Mouse (Mus musculus) thymus, adult 2 months (tissue): ENCODE results near the gene Arrdc3. TPM values are rescaled to one million over a fixed set of nuclear protein-coding genes. Genes with fewer than 3 reads are reported as not detected.

ENCODE experiments used
- DNase-seq: peaks from one replicate; pipeline ENCODE4 v3.0.0; 2021
- H3K27ac ChIP-seq: fragments of 200-500 bp; 2 replicates; pipeline ENCODE4 v1.5.1; 2012; ENCODE audit warnings: low read length, control low read depth; ENCODE audit not compliant: control insufficient read depth, insufficient read depth
- H3K27me3 ChIP-seq: fragments of 200-500 bp; 2 replicates; pipeline ENCODE4 v1.6.1; 2012; ENCODE audit warnings: mild to moderate bottlenecking, low read length, moderate library complexity, mixed read lengths; ENCODE audit not compliant: control insufficient read depth, insufficient read depth
- H3K36me3 ChIP-seq: fragments of 200-500 bp; 2 replicates; pipeline ENCODE4 v1.6.1; 2012; ENCODE audit warnings: mild to moderate bottlenecking, low read length, moderate library complexity; ENCODE audit not compliant: control insufficient read depth, insufficient read depth
- H3K4me1 ChIP-seq: fragments of 200-500 bp; replicated peaks from 2 replicates; pipeline ENCODE4 v1.6.1; 2012; ENCODE audit warnings: low read length; ENCODE audit not compliant: control insufficient read depth, insufficient read depth
- H3K4me3 ChIP-seq: fragments of 200-500 bp; 2 replicates; pipeline ENCODE4 v1.5.1; 2012; ENCODE audit warnings: mild to moderate bottlenecking, low read length, control low read depth, moderate library complexity; ENCODE audit not compliant: control insufficient read depth, insufficient read depth
- CTCF ChIP-seq: fragments of 200-500 bp; IDR thresholded peaks from 2 replicates; pipeline ENCODE4 v1.5.1; 2012; ENCODE audit warnings: mild to moderate bottlenecking, control low read depth, low read length, moderate library complexity, borderline replicate concordance; ENCODE audit not compliant: control insufficient read depth, poor library complexity, insufficient read depth; ENCODE audit errors: extremely low read depth
- POLR2A ChIP-seq: fragments of 200-500 bp; IDR thresholded peaks from 2 replicates; pipeline ENCODE4 v1.6.1; 2012; ENCODE audit warnings: mild to moderate bottlenecking, low read length, control low read depth, moderate library complexity; ENCODE audit not compliant: control insufficient read depth, poor library complexity, insufficient read depth; ENCODE audit errors: extremely low read depth
- WGBS: fragments of 180-500 bp; shearing (Covaris S2); methylation state at CpG from one replicate; pipeline ENCODE4 v1.1.7; 2018; 5-methylcytosine and 5-hydroxymethylcytosine counted together
- polyA plus RNA-seq: library from polyadenylated mRNA; depleted of rRNA; stranded (reverse); fragments of >200 nt; gene quantifications from 2 replicates; pipeline ENCODE4 v1.2.3, GENCODE M21; 2012

The Arrdc3 gene
- polyA plus RNA-seq, 1 experiment, result 18.9 TPM

- H3K27ac ChIP-seq, result no peak overlapping the region
- no peak for DNase-seq
- no peaks in the 10 kb centered on the region for H3K27me3 ChIP-seq
- no peak overlapping the region for H3K4me3 ChIP-seq
- 82% methylated on average over 4 of the region's 4 CpGs for WGBS
- H3K36me3 ChIP-seq, result no peaks in the 10 kb centered on the region
- H3K4me1 ChIP-seq, result peaks cover 12% of the 10 kb centered on the region
- TF ChIP-seq CTCF (no peak), POLR2A (no peak)
These were observed 56.0 kb downstream of the Arrdc3 start for GRCm38 (mm10) chr13:80939228-80939627.

DNA sequence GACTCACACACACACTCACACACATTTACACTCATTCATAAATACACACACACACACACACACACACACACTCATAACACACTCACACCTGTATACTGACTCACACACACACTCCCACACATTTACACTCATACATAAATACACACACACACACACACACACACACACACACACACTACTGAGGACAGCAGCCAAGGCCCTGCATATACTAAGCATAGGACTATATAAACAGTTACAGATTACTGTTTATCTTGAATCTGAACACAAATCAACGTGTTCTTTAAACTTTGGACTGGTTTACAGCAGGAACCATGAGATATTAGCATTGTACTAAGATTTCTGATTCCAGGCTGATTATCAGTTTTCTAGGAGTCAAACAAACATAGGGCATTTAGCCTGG, 56.7 kb downstream of the Arrdc3 start:
- DNase-seq, result no peak
- H3K36me3 ChIP-seq, result no peaks in the 10 kb centered on the region
- no peaks in the 10 kb centered on the region for H3K27me3 ChIP-seq
- no peak for TF ChIP-seq CTCF
- peaks cover 12% of the 10 kb centered on the region for H3K4me1 ChIP-seq
- H3K27ac ChIP-seq, result no peak overlapping the region
- 69% methylated on average over 1 of the region's 1 CpGs for WGBS
- no peak overlapping the region for H3K4me3 ChIP-seq

DNA sequence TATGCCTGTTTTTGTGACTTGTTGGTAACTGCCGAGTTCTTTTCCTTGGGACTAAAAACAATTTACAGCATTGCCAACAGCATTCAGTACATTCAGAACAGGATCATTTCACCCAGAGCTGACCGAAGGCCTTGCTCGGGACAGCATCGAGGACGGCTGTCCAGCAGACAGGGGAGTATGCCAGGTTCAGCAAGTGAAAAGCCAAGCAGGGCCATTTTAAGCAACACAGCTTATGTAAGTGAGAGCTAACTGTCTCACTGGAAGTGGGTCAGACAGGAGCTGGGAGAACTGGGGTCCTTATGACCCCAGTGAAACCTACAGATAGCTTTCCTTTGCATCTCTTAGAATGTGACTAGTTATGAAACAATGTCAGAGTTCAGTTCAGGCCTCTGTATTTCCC, 57.2 kb downstream of the Arrdc3 start:
- no peak for DNase-seq
- Histone ChIP-seq H3K4me3 (no peak overlapping the region), H3K27ac (0 out of 2 replicates have a peak overlapping the region, but pooled peaks have one; percentile 23), H3K4me1 (peaks cover 12% of the 10 kb centered on the region), H3K36me3 (no peaks in the 10 kb centered on the region), H3K27me3 (no peaks in the 10 kb centered on the region)
- TF ChIP-seq CTCF (no peak), POLR2A (no peak)
- WGBS, result 94% methylated on average over 5 of the region's 5 CpGs

DNA sequence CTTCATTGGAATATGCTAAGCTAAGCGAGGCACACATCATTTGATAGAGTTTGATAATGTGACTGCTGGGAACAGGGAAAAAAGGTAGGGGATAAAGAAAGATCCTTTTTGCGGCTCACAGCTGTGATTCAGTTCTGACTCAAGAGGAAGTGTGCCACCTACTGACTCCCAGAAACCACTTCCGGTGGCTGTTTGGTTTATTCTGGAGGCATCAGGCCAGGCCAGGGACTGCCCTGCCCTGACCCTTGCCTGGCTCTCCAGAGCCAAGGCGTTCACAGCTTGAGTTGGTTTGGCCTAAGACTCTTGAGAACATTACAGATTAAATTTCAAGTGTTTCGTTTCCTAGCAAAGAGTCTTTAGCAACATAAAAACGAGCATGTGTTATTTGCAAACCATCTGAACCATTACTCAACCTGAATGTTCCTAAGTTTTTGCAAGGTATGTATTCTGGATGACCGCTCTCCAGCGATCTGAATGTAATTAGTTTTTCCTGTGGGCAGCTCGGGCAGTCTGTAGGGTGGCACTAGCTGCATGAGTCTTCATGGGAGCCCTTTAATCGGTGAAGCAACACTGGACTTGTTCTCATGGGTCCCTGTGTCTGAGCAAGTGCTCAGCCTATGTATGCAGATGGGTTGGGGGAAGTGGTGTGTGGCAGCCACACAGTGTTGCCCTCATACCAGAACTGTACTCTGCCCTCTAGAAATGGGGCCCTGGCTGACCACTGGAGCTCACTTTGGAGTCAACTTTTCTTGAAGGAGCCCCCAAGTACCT, 57.9 kb downstream of the Arrdc3 start:
- no peak overlapping the region for H3K27ac ChIP-seq

DNA sequence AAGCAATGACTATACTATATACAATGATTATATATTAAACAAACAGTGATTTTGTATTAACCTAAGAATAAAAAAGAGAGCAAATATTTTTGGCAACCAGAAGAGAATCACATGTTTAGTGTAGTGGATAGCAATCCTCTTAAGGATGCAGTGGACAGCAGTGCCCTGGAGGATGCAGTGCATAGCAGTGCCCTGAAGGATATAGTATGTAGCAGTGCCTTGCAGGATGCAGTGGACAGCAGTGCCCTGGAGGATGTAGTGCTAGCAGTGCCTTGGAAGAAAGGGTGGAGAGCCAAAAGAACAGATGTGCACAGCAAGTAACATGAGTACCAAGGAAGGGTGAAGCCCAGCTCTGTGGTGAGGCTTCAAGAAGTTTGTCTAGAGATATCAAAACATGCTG, 61.3 kb downstream of the Arrdc3 start:
- H3K4me1 ChIP-seq, result peaks cover 9% of the 10 kb centered on the region
- TF ChIP-seq CTCF (no peak), POLR2A (no peak)
- no peaks in the 10 kb centered on the region for H3K36me3 ChIP-seq
- DNase-seq, result no peak
- no peak overlapping the region for H3K4me3 ChIP-seq
- no peak overlapping the region for H3K27ac ChIP-seq
- no peaks in the 10 kb centered on the region for H3K27me3 ChIP-seq

More for the DNA sequence above, 57.9 kb downstream of the Arrdc3 start:
- no peaks in the 10 kb centered on the region for H3K36me3 ChIP-seq
- WGBS, result 43% methylated on average over 10 of the region's 10 CpGs
- H3K4me3 ChIP-seq, result no peak overlapping the region
- DNase-seq, result peak; percentile 19
- TF ChIP-seq CTCF (no peak), POLR2A (no peak)
- H3K4me1 ChIP-seq, result peaks cover 12% of the 10 kb centered on the region
- no peaks in the 10 kb centered on the region for H3K27me3 ChIP-seq
